Mouse (Mus musculus) C2C12 (cell line): ENCODE results near the gene Ccdc36.

ENCODE experiments used
- CEBPB ChIP-seq: IDR thresholded peaks from one replicate; pipeline ENCODE4 v1.6.1; 2011; ENCODE audit warnings: low read depth, mild to moderate bottlenecking, control low read depth, moderate library complexity
- CTCF ChIP-seq: IDR thresholded peaks from one replicate; pipeline ENCODE4 v1.5.1; 2011; ENCODE audit not compliant: control insufficient read depth, insufficient read depth, insufficient read length
- MAX ChIP-seq: IDR thresholded peaks from one replicate; pipeline ENCODE4 v1.6.1; 2011; ENCODE audit warnings: mild to moderate bottlenecking, control low read depth
- MYOD1 ChIP-seq: IDR thresholded peaks from one replicate; pipeline ENCODE4 v1.6.1; 2011; ENCODE audit warnings: low read depth; ENCODE audit not compliant: control insufficient read depth, insufficient read length
- MYOG ChIP-seq: IDR thresholded peaks from one replicate; pipeline ENCODE4 v1.6.1; 2011; ENCODE audit not compliant: control insufficient read depth, insufficient read length; ENCODE audit errors: extremely low read depth
- USF1 ChIP-seq: IDR thresholded peaks from one replicate; pipeline ENCODE4 v1.6.1; 2011; ENCODE audit warnings: low read depth, mild to moderate bottlenecking, control low read depth, moderate library complexity

DNA sequence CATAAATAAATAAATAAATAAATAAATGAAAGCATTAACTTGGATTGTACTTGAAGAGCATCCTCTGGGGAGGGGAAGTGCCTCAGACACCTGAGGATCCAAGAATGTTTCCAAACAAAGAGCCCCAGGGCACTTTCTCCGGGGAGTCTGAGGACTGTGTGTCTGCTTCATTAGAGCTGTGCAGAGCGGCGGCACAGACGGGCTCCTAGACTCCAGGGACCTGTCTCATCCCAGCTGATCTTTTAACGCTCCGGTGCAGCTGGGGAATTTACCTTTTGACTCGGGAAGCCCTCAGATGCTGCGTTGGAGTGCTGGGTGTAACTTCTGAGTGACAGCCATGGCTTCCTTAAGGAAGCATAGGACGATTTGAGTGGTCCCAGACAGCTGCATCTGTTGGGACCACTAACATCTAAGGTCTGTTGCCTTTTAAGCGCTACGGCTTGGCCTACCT is 32.9 kb upstream of the Ccdc36 start, which contains the start of gene Klhdc8b:
- TF ChIP-seq CTCF (no peak), USF1 (no peak), MAX (no peak), MYOG (no peak), CEBPB (no peak), MYOD1 (no peak)
